Mouse (Mus musculus): ENCODE results near the gene Gm20814.
"Not testable (repeated sequence)": the region's sequence is repeated elsewhere in the genome, so short reads cannot be mapped to it uniquely, and the experiment has no call there.

The Gm20814 gene

DNA sequence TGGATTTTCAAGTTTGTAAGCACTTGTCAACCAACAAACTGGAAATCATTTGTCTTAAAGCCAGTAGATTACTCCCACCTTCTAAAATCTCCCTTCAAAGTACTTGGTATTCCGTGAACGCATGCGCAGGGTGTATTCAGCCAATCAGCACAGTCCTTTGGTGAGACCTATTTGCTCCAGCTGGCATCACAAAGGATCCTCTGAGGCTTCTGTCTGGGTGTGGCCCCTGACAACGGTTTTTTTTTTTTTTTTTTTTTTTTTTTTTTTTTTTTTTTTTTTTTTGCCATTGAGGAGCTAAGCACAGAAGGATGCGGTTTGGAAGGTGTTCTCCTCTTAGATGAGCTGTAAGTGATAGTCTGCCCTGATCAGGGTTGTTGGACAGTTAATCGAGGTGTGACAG is at the start of gene Gm20814:
Gm20814 (plus strand) TSS at position 301 of the 400 bp plus-strand sequence.
- not testable (repeated sequence) for DNase-seq (ENCODE audit: low spot score in 2 of 2)
